Mouse (Mus musculus) liver, adult (tissue): ENCODE measurements at regions not wholly inside any gene's neighbourhood (a gene's known extent, or its start where the extent isn't known, plus 50 kb on each side); places are given as distances from the start of the nearest gene placed in this dataset.

Source experiments
- GATA4 ChIP-seq: IDR thresholded peaks from 2 replicates; pipeline ENCODE4 v1.6.1; 2014; ENCODE audit warnings: mild to moderate bottlenecking, low read length; ENCODE audit not compliant: insufficient replicate concordance

DNA sequence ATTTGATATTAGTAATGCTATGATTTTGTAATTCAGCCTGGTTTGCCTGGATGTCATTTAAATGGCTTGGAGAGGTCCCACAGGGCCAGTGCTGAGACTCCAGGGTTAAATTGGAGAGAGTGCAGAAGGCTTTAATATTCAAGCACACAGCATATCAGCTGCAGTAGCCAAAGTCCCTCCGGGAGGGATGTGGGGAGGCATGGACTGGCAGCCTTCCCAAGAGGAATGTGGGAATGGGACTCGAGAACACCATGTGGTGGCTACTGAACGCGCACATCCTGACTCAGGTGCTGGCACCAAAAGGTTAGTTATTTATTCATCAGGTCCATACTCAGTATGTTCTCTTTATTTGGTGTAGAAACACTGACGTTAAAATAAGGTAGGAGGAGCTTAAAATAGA, 391.8 kb downstream of the Nuf2 start:
- no peak for TF ChIP-seq GATA4

GRCm38 (mm10) chr1:169139184-169139486, 392.1 kb downstream of the Nuf2 start:
- no peak for TF ChIP-seq GATA4

DNA sequence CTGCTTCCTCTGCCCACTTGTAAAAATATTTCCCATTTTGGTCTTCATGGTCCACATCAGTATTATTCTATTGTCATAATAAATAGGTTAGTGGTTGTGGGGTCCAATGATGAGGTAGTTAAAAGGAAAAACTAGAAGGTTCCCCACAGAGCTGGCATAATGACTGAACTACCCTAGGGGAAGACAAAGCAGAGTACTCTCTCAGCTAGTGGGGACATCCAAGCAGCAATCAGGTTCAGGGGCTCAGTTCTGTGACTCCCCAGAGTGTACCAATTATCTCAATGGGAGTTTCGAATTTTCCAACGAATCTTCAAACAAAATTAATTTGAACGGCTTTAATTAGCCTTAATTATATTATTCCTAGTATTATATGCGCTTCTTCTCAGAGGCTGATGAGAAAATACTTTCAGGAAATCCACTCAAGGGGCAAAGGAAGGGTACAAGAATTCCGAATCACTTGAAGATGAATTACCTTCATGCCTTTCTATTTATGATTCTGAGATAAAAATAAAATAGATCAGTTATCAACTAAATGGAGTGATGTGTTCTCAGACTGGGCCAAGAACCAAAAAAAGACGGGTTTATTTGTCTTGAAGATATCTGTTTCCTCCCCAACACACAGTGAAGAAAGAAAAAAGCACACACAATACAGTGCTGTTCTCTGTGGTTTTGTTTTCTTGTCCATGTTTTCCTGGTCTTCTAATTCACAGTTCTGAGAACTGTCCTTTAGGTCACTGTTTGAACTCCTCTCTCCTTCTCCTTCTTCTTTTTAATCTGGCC, 392.7 kb downstream of the Nuf2 start:
- TF ChIP-seq GATA4 = no peak

GRCm38 (mm10) chr1:169135542-169135941, 395.7 kb downstream of the Nuf2 start:
- TF ChIP-seq GATA4 = no peak

GRCm38 (mm10) chr1:169103669-169104068, 427.6 kb downstream of the Nuf2 start:
- TF ChIP-seq GATA4 = no peak

- no peak for TF ChIP-seq GATA4
These were observed 428.2 kb downstream of the Nuf2 start for GRCm38 (mm10) chr1:169103113-169103512.

DNA sequence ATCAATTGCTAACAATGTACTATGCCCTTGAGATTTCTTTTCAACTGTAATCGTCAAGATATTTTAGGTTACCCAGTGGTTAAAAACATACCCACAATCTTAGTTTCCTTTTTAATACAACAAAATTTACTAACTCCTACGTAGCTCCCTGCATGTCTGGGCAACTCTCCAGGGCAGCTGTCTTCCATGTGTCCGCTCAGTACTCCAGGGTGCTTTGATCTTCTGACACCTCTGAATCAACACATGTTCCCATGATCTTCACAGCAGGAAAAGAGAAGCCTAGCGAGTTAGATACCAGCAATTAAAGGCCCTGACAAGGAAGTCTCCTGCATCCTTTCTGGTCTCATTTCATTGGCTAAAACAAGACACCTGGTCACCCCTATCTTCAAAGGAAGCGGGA, 432.0 kb downstream of the Nuf2 start:
- no peak for TF ChIP-seq GATA4

- no peak for TF ChIP-seq GATA4
These were observed 434.5 kb downstream of the Nuf2 start for GRCm38 (mm10) chr1:169096737-169097136.

- TF ChIP-seq GATA4 = no peak
These were observed 437.5 kb downstream of the Nuf2 start for GRCm38 (mm10) chr1:169093602-169094354.

- TF ChIP-seq GATA4 = no peak
These were observed 445.2 kb downstream of the Nuf2 start for GRCm38 (mm10) chr1:169086032-169086431.

GRCm38 (mm10) chr1:169080686-169081085, 450.6 kb downstream of the Nuf2 start:
- no peak for TF ChIP-seq GATA4

DNA sequence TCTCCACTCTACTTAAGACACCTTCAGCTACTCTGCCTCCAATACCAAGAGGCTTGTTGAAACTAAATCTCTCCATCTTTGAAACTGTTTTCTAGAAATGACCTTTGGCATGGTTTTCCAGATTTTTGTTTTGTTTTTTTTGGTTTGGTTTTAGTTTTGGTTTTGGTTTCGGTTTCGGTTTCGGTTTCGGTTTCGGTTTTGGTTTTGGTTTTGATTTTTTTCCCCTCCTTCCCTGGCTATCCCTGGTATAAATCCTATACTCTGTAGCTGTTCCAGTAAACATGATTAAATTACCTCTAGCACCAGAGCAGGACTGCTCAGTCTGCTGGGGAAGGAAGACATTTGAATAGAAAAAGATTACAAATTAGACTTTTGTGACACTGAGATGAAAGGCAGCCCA, 454.0 kb downstream of the Nuf2 start:
- no peak for TF ChIP-seq GATA4

DNA sequence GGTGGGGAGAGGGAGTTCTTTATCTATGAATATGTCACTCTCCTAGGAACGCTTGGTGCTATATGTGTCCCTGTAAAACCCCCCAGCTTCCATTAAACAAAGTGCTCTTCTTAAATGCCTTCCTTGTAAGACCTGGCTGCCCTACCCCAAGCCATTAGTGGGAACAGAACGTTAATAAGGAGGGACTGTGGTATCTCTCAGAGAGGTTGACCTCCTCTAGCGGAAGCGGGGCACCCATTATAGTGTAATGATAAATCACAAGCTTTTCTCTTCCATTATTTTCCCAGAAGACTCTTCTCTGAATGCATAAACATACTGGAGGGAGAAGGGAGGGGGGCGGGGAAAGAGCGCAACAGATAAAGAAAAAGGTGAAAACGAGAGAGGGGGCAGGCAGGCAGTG, 455.3 kb downstream of the Nuf2 start:
- TF ChIP-seq GATA4 = no peak

- TF ChIP-seq GATA4 = no peak
These were observed 459.9 kb downstream of the Nuf2 start for GRCm38 (mm10) chr1:169071366-169071765.

GRCm38 (mm10) chr1:169069647-169070046, 461.6 kb downstream of the Nuf2 start:
- no peak for TF ChIP-seq GATA4

- no peak for TF ChIP-seq GATA4
These were observed 464.5 kb downstream of the Nuf2 start for GRCm38 (mm10) chr1:169066795-169067194.

DNA sequence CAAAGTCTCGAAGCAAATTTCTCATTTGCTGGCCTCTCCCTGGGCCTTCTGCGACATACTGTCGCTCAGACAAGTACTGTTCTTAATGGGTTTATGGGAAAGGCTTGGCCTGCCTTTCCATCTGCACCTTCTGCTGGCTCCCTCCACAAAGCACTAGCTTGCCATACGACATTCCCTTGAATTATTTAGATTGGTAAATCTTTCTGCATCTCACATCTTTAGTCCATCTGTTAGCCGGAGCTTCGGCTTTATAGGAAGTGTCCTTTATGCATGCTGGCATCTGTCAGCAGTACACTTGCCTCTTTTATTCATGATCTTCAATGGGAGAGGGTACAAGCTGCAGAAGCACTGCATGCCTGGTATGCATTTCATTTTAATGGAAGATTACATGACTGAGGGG, 470.6 kb downstream of the Nuf2 start:
- TF ChIP-seq GATA4 = no peak
